Comparison of ENCODE assay signal across 12 mouse cellular contexts in the genomic region with DNA sequence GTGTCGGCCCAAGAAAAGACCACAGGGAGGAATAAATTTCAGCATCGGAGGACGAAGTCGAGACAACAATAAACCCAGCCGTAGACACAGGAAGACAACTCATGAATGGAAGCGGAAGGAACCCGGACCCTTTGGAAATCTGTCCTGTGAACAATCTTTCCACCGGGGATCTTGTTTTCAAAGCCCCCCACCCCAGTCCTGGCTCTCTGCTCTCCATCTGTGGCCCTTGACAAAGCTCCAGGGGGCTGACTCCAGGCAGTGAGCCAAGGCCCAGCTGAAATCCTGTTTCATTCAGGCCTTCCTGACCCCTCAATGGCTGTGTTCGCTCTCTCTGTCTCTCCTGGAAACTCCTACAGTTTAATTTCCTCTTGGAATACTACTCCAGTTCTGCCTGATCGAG.
DNase-seq lines count a peak whose midpoint lies in the region; ATAC-seq and TF ChIP-seq lines count a peak whose summit lies in the region.
"Had no signal": no experiment of that assay in that cellular context is flagged by ENCODE, and none has a peak within 500 bp of the region (broad histone marks: within the 10 kb centered on the region; RNA-seq: fewer than 3 reads in every experiment).

No protein-coding gene starts in this region.

- ATAC-seq in kidney, embryonic 15.5 days (replicated peaks; ENCODE audit: low FRiP score) = 0 out of 2 replicates have a peak, but pooled peaks have one; percentile 15
- peak; percentile 52; the same call in 1 of the 2 replicates for ATAC-seq in hindbrain, embryonic 12.5 days (ENCODE audit: low FRiP score)
- ATAC-seq: intestine, embryonic 15.5 days had no signal

- H3K4me1 ChIP-seq in kidney, embryonic 15.5 days = peaks cover 27% of the 10 kb centered on the region
- peaks cover 4% of the 10 kb centered on the region; the same call in 1 of the 2 replicates for H3K4me1 ChIP-seq in kidney, adult 2 months (ENCODE audit: control insufficient read depth, insufficient read depth, low read length)
- H3K4me1 ChIP-seq in hindbrain, embryonic 12.5 days = peaks cover 8% of the 10 kb centered on the region; the same call in 1 of the 2 replicates
- H3K4me1 ChIP-seq: intestine, embryonic 15.5 days had no signal

- peaks cover 49% of the 10 kb centered on the region for H3K36me3 ChIP-seq in kidney, embryonic 15.5 days
- peaks cover 1% of the 10 kb centered on the region; the same call in 1 of the 2 replicates for H3K36me3 ChIP-seq in kidney, adult 2 months (ENCODE audit: control insufficient read depth, insufficient read depth, low read length)
- no peaks in the 10 kb centered on the region for H3K36me3 ChIP-seq in hindbrain, embryonic 12.5 days

- 47% methylated on average over 10 of the region's 10 CpGs for WGBS in kidney, embryonic 15.5 days
- WGBS in kidney, adult 2 months = 37% methylated on average over 10 of the region's 10 CpGs
- WGBS in hindbrain, embryonic 12.5 days = 51% methylated on average over 10 of the region's 10 CpGs

- no peaks in the 10 kb centered on the region for H3K9me3 ChIP-seq in kidney, embryonic 15.5 days (replicated peaks)
- H3K9me3 ChIP-seq in hindbrain, embryonic 12.5 days (replicated peaks) = no peaks in the 10 kb centered on the region
- H3K9me3 ChIP-seq: intestine, embryonic 15.5 days had no signal

- TF ChIP-seq POLR2A in kidney, adult 2 months (IDR thresholded peaks at IDR 0.05; ENCODE audit: low read depth, low read length) = no peak

- H3K4me3 ChIP-seq in kidney, embryonic 15.5 days (replicated peaks) = no peak overlapping the region
- H3K4me3 ChIP-seq in kidney, adult 2 months (ENCODE audit: insufficient read depth, low read depth, low read length) = no peak overlapping the region
- H3K4me3 ChIP-seq in hindbrain, embryonic 12.5 days = no peak overlapping the region
- H3K4me3 ChIP-seq: intestine, embryonic 15.5 days had no signal

- DNase-seq in kidney, adult 2 months = no peak
- peak; percentile 41 for DNase-seq in right cerebral cortex, postnatal 4 days
- no peak for DNase-seq in right cerebral cortex, adult 2 months (ENCODE audit: low spot score in 2 of 2)
- no peak for DNase-seq in ovary, adult 18-20 months (ENCODE audit: low spot score)
- no peak for DNase-seq in ovary, postnatal 36 days (ENCODE audit: low spot score)
- DNase-seq in retina, embryonic 14.5 days (ENCODE audit: low spot score) = no peak
- DNase-seq: cerebellum, adult 2 months; liver; retina, postnatal 1 day had no signal

- no peaks in the 10 kb centered on the region for H3K27me3 ChIP-seq in kidney, embryonic 15.5 days
- no peaks in the 10 kb centered on the region for H3K27me3 ChIP-seq in kidney, adult 2 months (replicated peaks; ENCODE audit: control insufficient read depth, insufficient read depth, low read length)
- H3K27me3 ChIP-seq in hindbrain, embryonic 12.5 days = no peaks in the 10 kb centered on the region
- H3K27me3 ChIP-seq: intestine, embryonic 15.5 days had no signal

- H3K27ac ChIP-seq in kidney, embryonic 15.5 days = peak overlapping the region; percentile 76
- H3K27ac ChIP-seq in kidney, adult 2 months (ENCODE audit: insufficient read depth, low read depth, low read length) = no peak overlapping the region
- H3K27ac ChIP-seq in hindbrain, embryonic 12.5 days = no peak overlapping the region
- H3K27ac ChIP-seq: intestine, embryonic 15.5 days had no signal

- H3K4me2 ChIP-seq in kidney, embryonic 15.5 days = no peak overlapping the region
- H3K4me2 ChIP-seq in hindbrain, embryonic 12.5 days (replicated peaks) = no peak overlapping the region
- H3K4me2 ChIP-seq: intestine, embryonic 15.5 days had no signal

- H3K9ac ChIP-seq in kidney, embryonic 15.5 days = no peak overlapping the region
- no peak overlapping the region for H3K9ac ChIP-seq in hindbrain, embryonic 12.5 days
- H3K9ac ChIP-seq: intestine, embryonic 15.5 days had no signal

- TF ChIP-seq CTCF in kidney, adult 2 months (conservative IDR thresholded peaks at IDR 0.05; ENCODE audit: insufficient read depth, insufficient read length, low read depth, low read length) = no peak
